Mouse (Mus musculus) embryonic facial prominence, embryonic 11.5 days (tissue): ENCODE results near the gene P4ha2. TPM values are rescaled to one million over a fixed set of nuclear protein-coding genes. Genes with fewer than 3 reads are reported as not detected.
A peak's percentile ranks its signal among the peaks of the same experiment; 100 is the strongest.

Experiments used
- ATAC-seq: fragments of 200-750 bp; cut with Nextera tagmentation; replicated peaks from 2 replicates; pipeline ENCODE4 v1.8.0; 2017; ENCODE audit warnings: low read depth; ENCODE audit not compliant: insufficient number of reproducible peaks, low FRiP score, low TSS enrichment
- DNase-seq: peaks from one replicate; pipeline ENCODE4 v3.0.0-alpha.2; 2015; ENCODE audit warnings: low spot score
- H3K27ac ChIP-seq: fragments of 300-500 bp; sonication (generic); replicated peaks from 2 replicates; pipeline ENCODE4 v1.5.1; 2014; ENCODE audit warnings: mild to moderate bottlenecking, low read depth, low read length, control low read depth
- H3K27me3 ChIP-seq: fragments of 300-500 bp; sonication (generic); 2 replicates; pipeline ENCODE4 v1.6.1; 2014; ENCODE audit warnings: mild to moderate bottlenecking, low read length, moderate library complexity, mixed read lengths; ENCODE audit not compliant: control insufficient read depth, insufficient read depth
- H3K36me3 ChIP-seq: fragments of 300-500 bp; sonication (generic); replicated peaks from 2 replicates; pipeline ENCODE4 v1.6.1; 2014; ENCODE audit warnings: low read depth, mild to moderate bottlenecking, low read length, moderate library complexity, mixed read lengths; ENCODE audit not compliant: control insufficient read depth, insufficient read depth
- H3K4me1 ChIP-seq: fragments of 300-500 bp; sonication (generic); 2 replicates; pipeline ENCODE4 v1.6.1; 2014; ENCODE audit warnings: low read length, mixed read lengths; ENCODE audit not compliant: control insufficient read depth, insufficient read depth
- H3K4me2 ChIP-seq: fragments of 300-500 bp; sonication (generic); 2 replicates; pipeline ENCODE4 v1.6.1; 2014; ENCODE audit warnings: low read depth, mild to moderate bottlenecking, control low read depth, low read length, moderate library complexity
- H3K4me3 ChIP-seq: fragments of 300-500 bp; sonication (generic); 2 replicates; pipeline ENCODE4 v1.5.1; 2014; ENCODE audit warnings: low read depth, low read length, control low read depth
- H3K9ac ChIP-seq: fragments of 300-500 bp; sonication (generic); replicated peaks from 2 replicates; pipeline ENCODE4 v1.6.1; 2014; ENCODE audit warnings: mild to moderate bottlenecking, control low read depth, low read length
- H3K9me3 ChIP-seq: fragments of 300-500 bp; sonication (generic); replicated peaks from 2 replicates; pipeline ENCODE4 v1.6.1; 2016; ENCODE audit warnings: mild to moderate bottlenecking, low read length, inconsistent platforms, mixed read lengths; ENCODE audit not compliant: control insufficient read depth
- WGBS: fragments of 180-500 bp; shearing (Covaris S2); extraction: QIAGEN DNeasy Blood & Tissue Kit; methylation state at CpG from one replicate; pipeline ENCODE4 v1.1.7; 2014; 5-methylcytosine and 5-hydroxymethylcytosine counted together
- polyA plus RNA-seq: library from polyadenylated mRNA; unstranded; fragments of >200 nt; fragmentation: Nextera tagmentation; extraction: Ambion mirVana; gene quantifications from 2 replicates; pipeline ENCODE4 v1.2.1, GENCODE M21; 2014

The P4ha2 gene
- polyA plus RNA-seq, 1 experiment from 2014 or later, result 42.8 TPM

DNA sequence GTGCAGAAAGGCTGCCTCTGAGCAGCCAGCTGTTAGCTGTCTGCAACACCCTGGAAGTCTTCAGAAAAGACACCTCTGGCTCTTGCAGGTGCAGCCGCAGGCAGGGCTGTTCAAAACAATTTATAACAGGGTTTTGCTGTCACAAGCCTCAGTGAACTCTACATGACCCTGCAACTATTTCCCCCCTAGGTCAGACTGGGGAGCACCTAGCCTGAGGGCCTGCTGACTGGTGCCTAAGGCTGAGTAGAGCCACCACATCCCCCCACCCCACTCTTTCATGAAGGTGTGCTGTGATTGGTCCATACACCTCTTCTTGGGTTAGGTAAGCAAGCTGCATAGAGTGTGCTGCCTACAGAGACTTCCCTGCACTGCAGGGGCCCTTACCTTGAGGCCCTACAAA lies 63.1 kb downstream of the P4ha2 start:
- Histone ChIP-seq H3K4me1 (no peaks in the 10 kb centered on the region), H3K4me2 (no peak overlapping the region), H3K9ac (no peak overlapping the region), H3K4me3 (no peak overlapping the region), H3K27me3 (no peaks in the 10 kb centered on the region), H3K9me3 (no peaks in the 10 kb centered on the region), H3K36me3 (no peaks in the 10 kb centered on the region), H3K27ac (no peak overlapping the region)
- DNase-seq (no peak), ATAC-seq (no peak)
- 56% methylated on average over 1 of the region's 1 CpGs for WGBS

DNA sequence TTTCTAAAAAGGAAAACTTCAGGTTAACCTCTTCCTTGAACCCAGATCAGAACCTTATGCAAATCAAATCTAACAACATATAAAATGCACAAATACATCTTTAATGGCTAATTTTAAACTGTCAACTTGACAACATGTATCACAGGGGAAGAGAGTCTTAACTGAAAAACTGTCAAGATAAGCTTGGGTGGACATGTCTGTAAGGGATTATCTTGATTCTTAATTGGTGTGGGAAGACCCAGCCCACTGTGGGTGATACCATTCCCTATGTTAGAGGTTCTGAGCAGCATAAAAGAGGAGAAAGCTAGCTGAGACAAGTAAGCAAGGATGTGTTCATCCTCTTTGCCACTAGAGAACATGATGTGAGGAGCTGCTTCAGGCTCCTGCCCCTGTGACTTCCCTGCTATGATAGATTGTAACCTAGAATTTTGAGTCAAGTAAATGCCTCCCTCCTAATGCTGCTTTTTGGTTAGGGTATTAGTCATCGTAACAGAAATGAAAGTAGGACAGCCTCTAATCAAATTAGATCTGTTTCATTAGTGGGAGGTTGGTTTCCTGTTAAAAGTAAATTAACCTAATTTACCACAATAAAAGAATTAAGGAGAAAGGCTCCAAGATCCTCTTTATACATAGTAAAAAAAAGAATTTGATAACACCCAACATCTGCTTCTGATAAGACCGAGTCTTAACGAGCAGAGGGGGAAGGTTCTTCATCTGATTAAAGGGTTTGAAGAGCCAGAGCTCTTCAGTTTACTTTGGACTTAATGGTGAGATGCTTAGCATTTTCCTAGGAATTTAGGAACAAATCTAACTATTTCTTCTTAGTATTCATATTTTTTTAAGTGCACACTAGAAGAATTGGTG lies 69.8 kb downstream of the P4ha2 start:
- WGBS, result 61% methylated on average over 3 of the region's 3 CpGs
- Histone ChIP-seq H3K4me2 (no peak overlapping the region), H3K9ac (no peak overlapping the region), H3K4me1 (no peaks in the 10 kb centered on the region), H3K27ac (no peak overlapping the region), H3K36me3 (no peaks in the 10 kb centered on the region), H3K9me3 (no peaks in the 10 kb centered on the region), H3K4me3 (no peak overlapping the region), H3K27me3 (no peaks in the 10 kb centered on the region)
- no peak for ATAC-seq
- peak; percentile 21 for DNase-seq

DNA sequence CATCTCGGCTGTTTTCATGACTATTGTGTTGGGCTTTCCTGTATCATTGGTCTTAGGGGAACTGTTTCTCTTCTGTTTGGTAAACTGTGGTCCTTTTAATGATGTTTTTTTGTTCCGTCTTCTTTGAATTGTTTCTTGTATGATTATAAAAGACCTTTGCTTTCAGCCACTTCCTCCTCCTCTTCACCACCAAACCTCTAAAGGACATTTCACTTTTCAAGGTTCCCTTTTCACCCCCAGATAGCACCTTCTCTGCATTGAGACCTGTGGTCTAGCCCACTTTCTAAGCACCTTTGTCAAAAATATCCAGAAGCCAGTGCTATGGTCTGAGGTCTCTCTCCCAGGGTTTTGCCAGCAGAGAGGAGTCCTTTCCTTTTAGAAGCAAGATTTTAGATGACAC lies 71.3 kb downstream of the P4ha2 start:
- H3K4me3 ChIP-seq, result no peak overlapping the region
- no peak overlapping the region for H3K9ac ChIP-seq
- no peaks in the 10 kb centered on the region for H3K4me1 ChIP-seq
- no peak overlapping the region for H3K27ac ChIP-seq
- no peak overlapping the region for H3K4me2 ChIP-seq
- ATAC-seq (no peak), DNase-seq (no peak)
- 75% methylated on average over 2 of the region's 2 CpGs for WGBS
- no peaks in the 10 kb centered on the region for H3K27me3 ChIP-seq
- H3K36me3 ChIP-seq, result no peaks in the 10 kb centered on the region
- H3K9me3 ChIP-seq, result no peaks in the 10 kb centered on the region

DNA sequence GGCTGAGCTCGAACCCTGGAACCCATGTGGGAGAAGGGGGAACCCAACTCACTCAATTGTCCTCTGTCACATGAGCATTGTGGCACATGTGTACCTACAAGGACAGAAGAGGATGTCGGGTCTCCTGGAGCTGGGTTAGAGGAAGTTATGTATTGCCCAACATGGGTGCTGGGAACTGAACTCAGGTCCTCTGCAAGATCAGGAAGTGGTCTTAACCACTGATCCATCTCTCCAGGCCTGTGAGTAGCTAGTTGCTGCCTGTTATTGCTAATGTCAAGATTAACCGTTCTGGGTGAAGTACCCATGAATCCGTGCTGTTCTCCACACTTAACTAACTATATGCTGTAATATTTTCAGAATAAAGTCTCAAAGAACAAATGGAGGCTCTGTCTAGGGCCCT lies 74.3 kb downstream of the P4ha2 start:
- Histone ChIP-seq H3K27me3 (no peaks in the 10 kb centered on the region), H3K4me1 (no peaks in the 10 kb centered on the region), H3K4me2 (no peak overlapping the region), H3K27ac (no peak overlapping the region), H3K36me3 (no peaks in the 10 kb centered on the region), H3K4me3 (no peak overlapping the region), H3K9me3 (no peaks in the 10 kb centered on the region), H3K9ac (no peak overlapping the region)
- DNase-seq (no peak), ATAC-seq (no peak)
- WGBS, result 92% methylated on average over 4 of the region's 4 CpGs

DNA sequence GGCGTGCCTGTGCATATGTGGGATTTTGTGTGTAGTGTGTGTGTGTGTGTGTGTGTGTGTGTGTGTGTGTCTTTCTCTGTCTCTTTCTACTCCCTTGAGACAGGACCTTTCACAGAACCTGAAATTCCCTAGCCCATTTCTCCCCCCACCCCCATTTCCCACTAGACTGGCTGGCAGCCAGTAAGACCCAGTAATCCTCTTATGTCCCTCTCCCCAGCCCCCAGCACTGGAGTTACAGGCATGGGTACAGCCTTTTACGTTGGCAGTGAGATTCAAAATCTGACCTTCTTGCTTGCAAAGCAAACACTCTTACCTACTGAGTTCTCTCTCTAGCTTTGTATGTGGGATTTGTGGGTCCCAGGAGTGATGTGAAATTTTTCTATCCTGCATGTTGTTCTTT lies 75.0 kb downstream of the P4ha2 start:
- no peak for ATAC-seq
- no peaks in the 10 kb centered on the region for H3K27me3 ChIP-seq
- WGBS, result 72% methylated on average over 2 of the region's 2 CpGs

More for the DNA sequence above, 75.0 kb downstream of the P4ha2 start:
- no peaks in the 10 kb centered on the region for H3K36me3 ChIP-seq
- H3K27ac ChIP-seq, result no peak overlapping the region
- no peak overlapping the region for H3K4me2 ChIP-seq
- DNase-seq, result no peak
- H3K4me1 ChIP-seq, result no peaks in the 10 kb centered on the region
- no peak overlapping the region for H3K9ac ChIP-seq
- H3K9me3 ChIP-seq, result no peaks in the 10 kb centered on the region
- H3K4me3 ChIP-seq, result no peak overlapping the region

Other genes with a start within 250 kb of the P4ha2 start
- not detected in 2 replicates for gene Gm12216, start 240.8 kb upstream of the P4ha2 start, polyA plus RNA-seq
- 7.4 and 8.4 TPM in 2 replicates for gene Slc22a5, start 208.4 kb upstream of the P4ha2 start, polyA plus RNA-seq
- gene Slc22a21, start 119.8 kb upstream of the P4ha2 start, polyA plus RNA-seq, result 2.0 and 2.2 TPM in 2 replicates
- gene Slc22a4, start 72.0 kb upstream of the P4ha2 start, polyA plus RNA-seq, result 1.4 and 1.8 TPM in 2 replicates
- 120 and 127 TPM in 2 replicates for gene Pdlim4, start 31.1 kb upstream of the P4ha2 start, polyA plus RNA-seq
- gene Csf2, start 149.6 kb downstream of the P4ha2 start, polyA plus RNA-seq, result not detected in 2 replicates
- not detected in 2 replicates for gene Il3, start 167.2 kb downstream of the P4ha2 start, polyA plus RNA-seq
- gene Acsl6, start 203.7 kb downstream of the P4ha2 start, polyA plus RNA-seq, result 4.4 and 5.4 TPM in 2 replicates